Mouse (Mus musculus): ENCODE data around the gene Olfr1094.

The Olfr1094 gene

GRCm38 (mm10) chr2:86824363-86824762 lies at the start of gene Olfr1094:
Olfr1094 (plus strand) TSS chr2:86824663.
- DNase-seq = no peak

GRCm38 (mm10) chr2:86782179-86782578 lies 42.3 kb upstream of the Olfr1094 start, which contains the start of gene Olfr1093:
Olfr1093 (plus strand) TSS chr2:86782479.
- no peak for DNase-seq

GRCm38 (mm10) chr2:86809918-86810317 lies 14.5 kb upstream of the Olfr1094 start, which contains the start of gene Olfr141:
Olfr141 (minus strand) TSS chr2:86810018.
- no peak for DNase-seq

- DNase-seq = no peak
Observed at GRCm38 (mm10) chr2:86851596-86851995, 27.1 kb downstream of the Olfr1094 start, which contains the start of gene Olfr1095. Olfr1095 (minus strand) TSS chr2:86851696.

GRCm38 (mm10) chr2:86874702-86875101 lies 50.2 kb downstream of the Olfr1094 start, which contains the start of gene Gm13723:
Gm13723 (minus strand) TSS chr2:86874802.
- DNase-seq = no peak
